Mouse (Mus musculus) mesoderm, embryonic 11.5 days (tissue): ENCODE measurements at regions not wholly inside any gene's neighbourhood (a gene's known extent, or its start where the extent isn't known, plus 50 kb on each side); places are given as distances from the start of the nearest gene placed in this dataset.

Experiments used
- DNase-seq: peaks from one replicate; pipeline ENCODE4 v3.0.0-alpha.2; 2012; ENCODE audit warnings: low read depth, low spot score

DNA sequence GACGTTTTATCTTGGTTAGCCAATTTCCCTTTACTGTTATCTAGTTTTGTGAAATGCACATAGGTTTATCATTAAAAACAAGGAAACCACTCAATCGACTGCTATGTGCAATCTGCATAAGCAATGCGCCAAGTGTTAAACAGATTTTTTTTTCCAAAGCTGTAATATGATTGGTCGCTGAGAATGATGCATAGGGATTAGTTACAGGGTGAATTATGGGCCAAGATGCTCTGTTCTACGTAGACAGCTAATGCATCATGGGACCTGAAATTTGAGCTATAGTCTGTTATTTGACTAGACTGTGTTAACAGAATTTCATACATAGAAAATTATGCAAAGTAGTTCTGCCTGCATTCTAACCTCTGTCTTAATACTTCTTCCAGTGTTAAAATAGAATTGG, 284.0 kb downstream of the Basp1 start:
- no peak for DNase-seq

DNA sequence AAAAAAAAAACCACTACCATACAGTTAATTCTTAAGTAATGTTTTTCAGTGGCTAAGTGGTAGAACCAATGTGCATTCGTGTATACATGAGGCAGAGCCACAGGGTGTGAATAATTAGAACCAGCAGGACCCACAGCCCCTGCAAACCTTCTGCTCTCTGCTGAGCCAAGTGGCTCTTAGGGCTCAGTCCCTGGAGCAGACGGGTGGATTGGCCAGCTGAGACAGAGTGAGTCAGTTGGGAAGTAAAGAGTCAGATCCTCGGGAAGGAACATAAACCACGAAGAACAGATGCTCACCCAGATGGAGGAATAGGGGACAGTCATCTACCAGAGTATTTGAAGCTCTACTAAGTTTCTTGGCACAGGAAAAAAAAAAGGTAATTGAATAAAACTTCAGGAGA, 293.1 kb downstream of the Basp1 start:
- DNase-seq: no peak

DNA sequence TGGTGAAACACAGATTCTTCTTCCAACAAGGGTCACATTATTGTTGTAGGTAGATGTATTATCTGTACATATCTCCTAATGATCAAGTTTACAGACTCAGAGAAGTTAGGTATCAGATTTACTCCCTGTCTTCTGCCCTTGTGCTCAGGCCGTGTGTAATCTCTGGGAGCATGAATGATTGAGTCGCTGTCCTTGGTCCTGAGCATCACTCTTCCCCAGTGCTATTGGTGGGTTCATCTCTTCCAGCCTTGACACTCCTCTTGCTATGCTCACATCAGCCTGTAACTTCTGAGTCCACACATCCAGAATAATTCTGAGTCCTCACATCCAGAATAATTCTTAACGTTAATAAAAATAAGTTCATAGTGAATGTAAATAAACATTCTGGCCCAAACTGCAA, 295.6 kb downstream of the Basp1 start:
- peak; percentile 85 for DNase-seq

DNA sequence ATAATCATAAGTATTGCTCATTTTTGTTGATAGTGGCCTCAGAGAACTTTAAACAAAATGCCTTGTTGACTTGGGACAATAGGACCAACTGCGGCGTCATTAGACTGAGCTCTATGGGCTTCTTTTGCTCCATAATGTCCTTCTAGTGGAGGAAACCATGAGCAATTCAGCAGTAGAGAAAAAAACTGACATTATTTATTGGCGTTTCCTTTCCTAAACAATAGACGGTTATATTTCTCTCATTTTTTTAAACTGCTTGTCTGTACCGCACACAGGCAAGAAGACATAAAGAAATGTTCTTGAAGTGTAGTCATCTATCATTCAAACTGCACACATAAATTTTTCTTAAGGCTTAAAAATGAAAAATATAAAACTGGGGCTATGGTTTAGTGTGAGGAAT, 310.8 kb downstream of the Basp1 start:
- no peak for DNase-seq

DNA sequence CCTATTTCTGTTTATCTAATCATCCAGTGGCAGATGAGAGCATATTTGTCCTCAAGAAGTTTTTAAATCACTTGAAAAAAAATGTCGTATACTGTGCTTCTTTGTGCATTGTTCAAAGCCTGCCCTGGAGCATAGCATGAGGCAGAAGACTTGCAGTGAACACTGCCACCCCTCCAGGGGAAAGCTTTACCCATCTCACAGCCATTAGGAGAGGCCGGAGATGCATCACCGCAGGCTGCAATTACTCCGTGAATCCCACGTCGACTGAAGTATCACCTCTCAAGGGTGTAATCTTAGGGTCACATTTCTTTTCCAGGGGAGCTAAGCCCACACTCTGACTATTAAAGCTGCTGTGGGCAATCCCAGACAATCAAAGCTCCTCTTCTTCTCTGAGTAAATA, 319.8 kb downstream of the Basp1 start:
- DNase-seq: peak; percentile 37

DNA sequence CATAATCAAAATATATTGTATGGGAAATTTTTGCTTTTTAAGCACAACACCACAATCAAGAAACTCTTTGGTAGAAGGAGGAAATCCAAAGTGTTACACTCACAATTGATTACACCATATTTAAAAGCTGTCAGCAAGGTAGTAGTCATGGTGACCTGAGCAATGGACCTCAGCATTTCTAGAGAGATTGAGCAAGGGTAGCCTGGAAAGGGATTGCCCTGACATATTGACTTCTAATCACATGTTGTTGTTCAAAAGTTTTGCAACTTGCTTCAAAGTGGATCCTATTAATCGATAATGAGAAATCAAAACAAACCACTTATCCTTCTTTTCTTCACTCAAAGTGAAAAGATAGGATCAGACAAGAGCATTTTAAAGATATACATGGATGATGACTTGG, 343.9 kb downstream of the Basp1 start:
- DNase-seq: no peak

DNA sequence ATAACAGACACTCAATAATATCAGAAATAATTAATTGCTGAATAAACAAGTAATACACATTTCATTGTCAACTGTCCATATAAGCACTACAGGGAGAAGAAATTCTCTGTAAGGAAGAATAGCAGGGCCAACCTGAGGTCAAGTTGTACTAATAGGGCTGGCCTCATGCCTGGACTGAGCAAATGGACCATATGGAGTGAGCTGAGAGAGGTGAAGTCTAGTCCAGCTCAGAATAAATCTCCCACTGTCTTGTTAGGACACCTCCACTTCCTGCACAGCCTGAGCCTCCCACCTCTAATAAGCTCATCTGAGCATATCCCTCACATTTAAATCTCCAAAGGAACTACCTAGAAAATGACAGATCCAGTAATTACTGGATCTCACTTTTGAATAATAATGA, 354.2 kb downstream of the Basp1 start:
- DNase-seq: no peak

DNA sequence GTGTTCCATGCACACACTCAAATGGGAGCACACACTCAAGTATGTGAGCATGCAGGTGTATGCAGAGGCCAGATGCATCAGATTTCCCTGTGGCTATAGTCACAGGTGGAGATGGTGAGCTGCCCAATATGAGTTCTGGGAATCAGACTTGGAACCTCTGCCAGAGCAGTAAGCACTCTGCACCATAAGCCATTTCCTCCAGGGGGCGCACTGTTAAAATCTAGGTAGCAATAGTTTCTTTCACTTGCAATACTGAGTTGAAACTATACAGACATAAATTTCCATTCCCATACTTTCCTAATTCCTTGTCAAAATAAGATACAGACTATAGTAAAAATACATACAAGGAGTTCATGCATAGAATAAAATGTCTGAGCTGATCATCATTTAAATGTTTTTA, 365.7 kb downstream of the Basp1 start:
- peak; percentile 54 for DNase-seq

DNA sequence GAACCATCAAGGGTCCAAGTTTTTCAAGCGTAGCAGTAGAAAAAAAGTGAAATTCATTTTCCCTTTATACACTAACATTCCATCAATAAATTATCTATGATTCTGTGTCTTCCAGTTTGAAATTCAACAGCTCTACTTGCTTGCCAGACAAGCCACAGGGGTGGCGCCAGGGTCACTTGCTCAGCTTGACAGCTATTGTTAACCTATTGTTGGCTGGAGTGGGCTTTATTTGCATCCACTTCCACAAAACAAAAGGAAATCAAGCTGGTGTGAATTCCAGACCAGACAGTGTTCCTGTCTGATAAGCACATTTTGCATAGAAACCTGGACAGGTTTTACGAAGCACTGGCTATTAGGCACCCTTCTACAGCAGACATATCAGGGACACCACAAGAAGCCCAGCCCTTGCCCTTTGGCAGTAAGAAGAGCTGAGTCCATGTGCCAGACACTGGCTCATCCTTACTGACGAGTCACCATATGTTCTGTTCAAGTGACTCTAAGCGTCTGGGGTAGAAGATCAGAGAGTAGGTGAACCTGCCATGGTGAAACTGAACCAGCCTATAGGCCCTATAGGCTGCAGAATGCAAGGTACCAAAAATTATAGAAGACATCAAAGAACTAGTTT, 366.9 kb downstream of the Basp1 start:
- DNase-seq: peak; percentile 30

DNA sequence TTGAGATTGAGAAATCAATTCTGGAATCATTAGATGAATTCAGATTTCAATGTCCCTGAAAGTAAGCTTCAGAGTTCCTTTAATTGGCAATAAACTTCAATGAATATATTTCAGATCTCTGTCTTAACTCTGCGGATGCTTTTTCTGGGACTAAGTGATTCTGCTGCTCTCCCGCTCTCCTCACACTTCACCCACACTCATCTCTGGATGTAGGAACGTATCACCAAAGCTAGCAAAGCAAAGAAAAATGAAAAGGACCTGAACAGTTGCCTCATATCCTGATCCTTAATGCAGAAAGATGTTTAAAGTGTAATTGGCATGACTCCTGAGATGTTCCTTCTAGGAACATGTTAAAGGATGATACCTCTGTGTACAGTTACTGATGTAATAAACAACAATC, 377.3 kb downstream of the Basp1 start:
- DNase-seq: no peak

DNA sequence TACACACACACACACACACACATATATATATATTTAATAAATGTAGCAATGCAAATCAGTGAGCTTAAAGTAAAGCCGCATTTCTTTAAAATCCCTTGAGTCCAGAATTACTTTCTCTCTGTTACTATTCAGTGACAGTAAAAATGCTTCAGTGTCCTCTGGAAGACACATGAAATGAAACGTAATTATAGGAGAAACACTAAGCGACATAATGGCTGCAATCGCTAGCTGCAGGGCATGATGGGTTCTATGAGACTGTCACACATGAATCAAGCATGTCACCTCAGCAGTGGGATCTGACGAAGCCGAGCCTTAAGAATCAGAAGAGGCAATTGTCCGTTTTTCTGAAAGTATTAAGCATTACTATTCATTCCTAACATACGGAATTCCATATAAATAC, 385.7 kb downstream of the Basp1 start:
- peak; percentile 36 for DNase-seq

DNA sequence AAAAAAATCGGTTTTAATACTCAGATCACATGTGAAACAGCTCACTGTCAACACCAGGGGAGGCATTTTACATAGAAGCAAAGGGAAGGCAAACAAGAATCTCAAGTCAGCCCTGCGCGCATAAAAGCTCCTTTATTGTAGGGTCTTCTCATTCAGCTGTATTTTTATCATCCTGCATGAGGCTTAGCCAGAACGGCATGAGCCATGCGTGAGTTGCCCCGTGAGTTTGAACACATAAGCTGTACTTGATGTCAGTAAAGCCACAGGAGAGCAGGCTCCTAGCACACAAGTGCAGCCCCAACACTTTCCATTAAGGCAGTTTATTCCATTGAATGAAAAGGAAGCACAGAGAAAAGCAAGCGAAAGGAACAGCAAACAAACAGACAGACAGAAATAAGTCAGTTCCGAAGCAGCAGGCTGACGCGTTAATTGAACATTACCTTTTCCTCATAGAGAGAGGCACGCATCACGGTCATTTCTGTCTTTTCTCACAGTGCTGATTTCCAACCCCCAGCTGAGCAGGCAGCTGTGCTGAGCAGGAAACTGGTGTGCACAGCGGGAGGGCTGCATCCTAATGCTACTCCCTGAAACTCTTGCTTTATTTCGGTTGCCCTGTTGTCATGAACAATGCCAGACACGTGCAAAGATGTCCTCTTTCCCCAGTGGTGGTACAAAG, 386.6 kb downstream of the Basp1 start:
- DNase-seq: peak; percentile 54

DNA sequence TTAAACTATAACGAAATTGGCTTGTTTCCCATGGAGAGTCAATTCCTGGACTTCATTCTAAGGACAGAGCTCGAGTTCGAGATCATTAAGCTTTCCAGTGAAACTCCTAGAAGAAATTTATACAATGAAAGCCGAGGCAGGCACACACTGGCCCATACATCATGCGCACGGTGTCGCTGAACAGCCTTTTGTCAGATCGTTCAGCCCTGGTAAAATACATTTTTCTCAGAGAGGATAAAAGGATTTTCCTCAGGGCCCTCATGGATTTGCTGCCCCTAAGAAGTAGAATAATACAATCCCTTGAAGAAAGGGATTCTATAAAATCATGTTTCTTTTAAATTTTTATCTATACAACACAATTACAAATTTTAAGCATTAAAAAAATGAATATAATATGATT, 387.2 kb downstream of the Basp1 start:
- DNase-seq: no peak

DNA sequence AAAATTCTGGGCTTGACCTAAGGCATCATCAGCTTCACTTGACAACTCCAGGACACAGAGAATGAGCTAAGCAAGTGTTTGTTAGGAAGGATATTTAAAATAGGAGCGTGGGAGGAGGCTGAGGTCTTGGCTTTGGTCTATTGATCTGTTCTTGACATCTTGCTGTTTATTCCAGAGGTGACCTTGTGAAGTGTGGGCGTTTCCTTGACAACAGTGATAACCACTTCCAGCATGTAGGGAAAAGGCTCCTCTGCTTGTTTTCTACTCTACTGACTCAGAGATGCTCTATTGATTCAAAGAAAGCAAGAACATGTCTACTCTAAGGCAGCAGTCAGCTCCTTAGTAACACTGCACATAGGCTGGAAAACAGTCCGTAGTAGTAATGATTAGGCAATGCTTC, 392.6 kb downstream of the Basp1 start:
- peak; percentile 4 for DNase-seq

DNA sequence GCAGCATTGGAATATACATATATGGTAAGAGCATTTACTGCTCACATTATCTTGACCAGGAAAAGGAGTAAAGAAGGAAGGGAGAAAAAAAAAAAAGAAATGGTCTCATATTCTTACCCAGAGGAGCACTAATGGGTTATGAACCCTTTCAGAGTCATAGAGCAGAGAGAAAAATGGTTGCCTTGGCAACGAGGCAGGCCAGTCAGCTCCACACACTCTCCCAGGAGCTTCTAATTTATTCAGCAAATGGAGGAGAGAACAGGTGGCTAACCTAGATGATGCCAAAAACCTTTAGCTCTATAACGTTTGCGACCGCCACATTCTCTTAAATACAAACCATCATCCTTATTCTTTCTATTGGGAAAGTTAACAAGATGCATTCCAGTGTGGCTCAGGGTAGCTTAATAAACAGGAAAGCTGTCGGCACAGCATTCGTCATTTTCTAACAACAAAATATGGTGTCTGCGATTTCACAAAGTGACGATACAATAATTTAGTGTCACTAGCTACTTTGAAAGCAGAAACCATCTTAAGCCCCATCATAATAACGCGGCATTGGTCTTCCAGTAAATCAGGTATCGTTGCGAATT, 394.1 kb downstream of the Basp1 start:
- DNase-seq: peak; percentile 41

DNA sequence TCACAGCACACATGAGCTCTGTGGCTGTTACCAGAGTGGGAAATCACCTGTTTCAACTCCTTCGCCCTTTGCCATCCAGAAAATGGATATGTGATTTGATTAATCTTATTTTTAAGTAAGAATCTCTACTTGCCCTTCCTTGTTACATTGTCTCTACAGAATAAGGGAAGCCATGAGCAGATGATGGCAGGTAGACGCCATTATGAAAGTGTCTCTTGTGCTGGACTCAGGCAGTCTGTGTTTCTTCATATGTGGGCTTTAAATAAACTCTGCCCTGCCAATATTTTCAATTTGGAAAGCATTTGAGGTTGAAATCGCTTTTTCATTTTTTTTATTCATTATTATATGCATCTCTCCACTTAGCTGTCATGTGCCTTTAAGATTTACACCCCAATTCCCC, 394.6 kb downstream of the Basp1 start:
- DNase-seq: no peak

DNA sequence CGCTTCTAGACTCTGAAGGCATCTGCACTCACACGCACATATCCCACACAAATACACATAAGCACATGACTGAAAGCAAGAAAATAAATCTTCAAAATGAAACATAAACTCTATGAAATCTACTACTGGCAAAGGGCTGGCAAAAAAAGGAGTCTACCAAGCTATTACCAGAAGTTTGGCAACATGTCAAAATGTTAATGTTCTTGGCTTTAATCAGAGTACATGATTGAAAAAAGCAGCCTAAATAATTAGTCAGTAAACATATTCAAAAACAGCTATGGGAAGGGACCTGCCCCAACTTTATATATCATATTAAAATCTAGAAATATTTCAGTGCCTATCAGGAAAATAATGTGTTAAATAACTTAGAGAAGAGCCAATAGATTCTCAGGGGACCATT, 405.8 kb downstream of the Basp1 start:
- no peak for DNase-seq

DNA sequence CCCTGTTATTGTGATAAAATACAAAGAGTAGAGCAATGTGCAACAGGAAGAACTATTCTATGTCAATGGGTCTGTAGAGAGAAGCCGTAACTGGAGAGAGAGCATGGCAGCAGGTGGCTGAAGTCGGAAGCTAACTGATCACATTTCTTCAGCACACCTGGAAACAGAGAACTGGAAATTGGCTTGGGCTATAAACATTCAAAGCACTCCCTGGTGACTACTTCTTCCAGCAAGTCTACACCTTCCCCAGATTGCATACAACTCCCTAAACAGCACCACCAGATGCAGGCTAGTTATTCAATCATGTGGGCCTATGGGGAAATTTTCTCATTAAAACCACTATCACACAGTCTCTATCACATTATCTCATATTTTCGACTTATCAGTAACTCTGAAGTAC, 413.4 kb downstream of the Basp1 start:
- no peak for DNase-seq

DNA sequence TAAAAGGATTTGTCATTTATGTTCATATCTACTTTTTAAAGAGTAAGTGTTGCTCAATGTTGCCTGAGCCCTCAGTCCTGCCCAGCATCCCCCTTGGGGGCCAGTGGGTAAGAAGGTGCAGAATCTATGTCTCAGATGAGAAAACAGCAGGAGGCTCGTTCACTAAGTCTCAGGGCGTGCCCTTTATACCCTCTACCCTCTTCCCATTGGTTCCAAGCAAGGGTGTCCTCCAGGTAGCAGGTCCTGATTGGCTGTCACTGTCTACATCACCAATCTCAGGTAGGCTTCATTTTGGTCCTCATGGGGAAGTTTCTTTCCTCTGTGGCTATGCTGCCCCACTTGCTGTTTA, 420.3 kb downstream of the Basp1 start:
- no peak for DNase-seq

DNA sequence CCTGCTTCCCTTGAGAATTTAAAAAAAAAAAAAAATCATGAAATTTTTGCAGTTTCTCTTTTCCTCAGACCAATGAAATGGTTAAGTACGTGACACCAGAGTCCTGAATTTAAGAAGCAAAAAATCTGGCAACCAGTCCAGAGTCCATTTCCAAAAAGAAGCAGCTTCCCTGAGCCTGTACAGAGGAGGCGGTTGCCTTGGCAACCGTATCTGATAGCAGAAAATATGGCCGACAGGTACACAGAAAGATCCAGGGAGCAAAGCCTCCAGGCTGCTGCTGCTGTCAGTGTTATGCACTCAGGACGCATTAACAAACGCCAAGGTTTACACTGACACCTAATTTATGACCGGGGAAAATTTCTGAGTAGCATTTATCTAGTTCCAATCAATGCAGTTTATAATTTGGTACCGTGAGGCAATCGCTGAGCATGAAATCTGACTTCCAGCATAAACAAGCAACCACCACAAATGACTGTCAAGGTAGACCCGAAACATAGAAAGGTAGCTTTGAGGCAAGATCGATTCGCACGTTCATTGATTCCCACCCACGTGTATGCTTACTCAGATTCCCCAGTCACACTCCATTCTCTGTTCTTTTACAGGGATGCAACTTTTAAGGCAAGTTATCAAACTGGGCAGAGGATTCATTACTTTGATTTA, 420.8 kb downstream of the Basp1 start:
- no peak for DNase-seq

DNA sequence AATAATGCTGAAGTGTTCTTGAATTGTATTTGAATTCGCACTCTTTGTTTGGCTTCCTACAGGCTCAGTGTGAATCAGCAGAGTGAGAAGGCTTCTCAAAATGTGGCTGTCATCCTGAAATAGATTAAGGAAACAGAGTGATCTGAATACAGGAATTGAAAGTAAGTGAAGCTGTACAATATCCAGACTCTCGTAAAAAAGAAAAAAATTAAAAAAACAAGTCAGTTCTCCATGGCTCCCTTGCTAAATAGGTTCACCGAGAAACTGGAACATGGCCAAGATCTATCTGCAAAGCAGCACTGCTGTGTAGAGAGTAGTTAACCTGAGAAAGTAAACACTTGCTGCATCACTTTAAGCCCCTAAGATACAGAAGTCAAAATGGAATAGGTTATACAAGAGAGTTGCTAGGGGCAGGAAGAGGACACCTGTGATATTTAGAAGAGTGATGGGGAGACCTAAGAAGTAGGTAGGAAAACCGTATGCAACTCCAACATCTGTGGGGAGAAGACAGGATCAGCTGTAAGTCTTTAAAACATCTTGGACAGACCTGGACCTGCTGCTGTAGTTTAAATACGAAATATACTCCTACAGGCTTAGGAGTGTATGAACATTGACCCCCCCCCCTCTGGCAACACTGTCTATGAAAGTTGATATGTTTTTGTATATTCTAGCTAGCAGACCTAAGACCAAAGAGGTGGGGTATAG, 423.3 kb downstream of the Basp1 start:
- no peak for DNase-seq

DNA sequence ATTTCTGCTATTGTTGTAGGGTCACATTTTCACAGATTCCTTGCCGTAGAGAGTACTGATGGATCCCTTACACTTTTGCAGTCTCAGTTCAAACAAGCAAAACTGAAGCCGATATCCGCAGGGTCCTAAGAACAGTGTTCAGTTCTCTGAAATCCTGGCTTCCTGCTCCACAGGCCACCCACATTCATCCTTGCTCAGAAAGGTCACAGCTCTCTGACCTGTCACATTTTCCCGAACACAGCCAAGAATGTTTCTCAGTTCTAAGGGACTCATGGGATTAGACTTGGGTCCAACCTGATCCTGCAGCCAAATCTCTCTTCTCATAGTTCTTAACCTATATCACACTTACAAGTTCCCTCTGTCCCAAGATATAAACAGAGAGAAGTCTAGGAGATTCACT, 432.7 kb downstream of the Basp1 start:
- peak; percentile 45 for DNase-seq
